Mouse (Mus musculus): ENCODE data around the gene Antxr2. TPM values are rescaled to one million over a fixed set of nuclear protein-coding genes. Genes with fewer than 3 reads are reported as not detected.

Antxr2 gene
- polyA plus RNA-seq, 1 experiment from 2014 or later = 21.7 TPM

DNA sequence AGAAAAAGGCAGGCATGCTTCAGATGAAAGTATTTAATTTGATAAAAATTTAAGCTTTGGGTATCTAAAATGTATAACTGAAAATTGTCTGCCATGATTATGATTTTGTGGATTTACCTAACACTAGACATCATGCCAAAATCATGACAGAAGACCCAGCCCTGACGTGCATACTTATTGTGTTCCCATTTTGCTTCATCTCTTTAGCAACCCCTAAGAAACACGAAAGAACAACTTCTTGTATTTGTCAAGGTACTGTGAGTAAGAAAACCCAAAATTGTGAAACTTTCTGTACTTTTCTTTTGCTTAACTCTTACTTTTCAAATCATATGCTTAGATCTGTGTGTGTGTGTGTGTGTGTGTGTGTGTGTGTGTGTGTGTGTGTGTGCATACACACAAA, 6.3 kb downstream of the Antxr2 start:
- H3K9ac ChIP-seq = no peak overlapping the region
- no peak for ATAC-seq
- no peaks in the 10 kb centered on the region for H3K9me3 ChIP-seq
- peaks cover 5% of the 10 kb centered on the region; the same call in 1 of the 2 replicates for H3K36me3 ChIP-seq
- H3K27me3 ChIP-seq (replicated peaks) = no peaks in the 10 kb centered on the region
- no peak overlapping the region for H3K4me2 ChIP-seq (replicated peaks)
- H3K4me3 ChIP-seq (replicated peaks) = no peak overlapping the region
- 0 out of 2 replicates have a peak, but pooled peaks cover 9% of the 10 kb centered on the region for H3K4me1 ChIP-seq (replicated peaks)
- 95% methylated on average over 2 of the region's 2 CpGs for WGBS
- H3K27ac ChIP-seq = no peak overlapping the region

- H3K4me3 ChIP-seq (replicated peaks) = no peak overlapping the region
- H3K36me3 ChIP-seq = peaks cover 5% of the 10 kb centered on the region; the same call in 1 of the 2 replicates
- no peak overlapping the region for H3K9ac ChIP-seq
- no peaks in the 10 kb centered on the region for H3K9me3 ChIP-seq
- no peak for ATAC-seq
- H3K4me2 ChIP-seq (replicated peaks) = no peak overlapping the region
- no peaks in the 10 kb centered on the region for H3K27me3 ChIP-seq (replicated peaks)
- no peak overlapping the region for H3K27ac ChIP-seq
- 92% methylated on average over 4 of the region's 4 CpGs for WGBS
- H3K4me1 ChIP-seq (replicated peaks) = no peaks in the 10 kb centered on the region
Observed at GRCm38 (mm10) chr5:98021518-98021917, 9.3 kb downstream of the Antxr2 start.

DNA sequence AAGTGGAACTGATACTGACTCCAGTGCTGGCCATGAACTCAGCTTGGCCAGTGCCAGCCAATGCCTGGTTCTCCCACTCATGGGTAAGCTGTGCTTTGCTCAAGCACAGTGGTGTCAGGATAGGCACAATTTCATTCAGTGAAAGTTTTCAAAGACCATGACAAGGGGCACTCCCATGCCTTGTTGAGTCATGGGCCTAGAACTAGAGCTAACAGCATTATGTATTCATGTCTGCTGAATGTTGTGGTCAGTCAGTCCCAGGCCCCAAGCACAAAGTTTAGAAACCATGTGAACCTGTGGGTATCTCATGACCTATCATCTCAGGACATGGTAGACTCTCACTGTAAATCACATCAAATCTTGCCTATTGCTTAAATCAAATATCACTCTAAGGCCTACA, 10.2 kb downstream of the Antxr2 start:
- Histone ChIP-seq H3K4me2 (replicated peaks) (no peak overlapping the region), H3K27me3 (replicated peaks) (no peaks in the 10 kb centered on the region), H3K4me1 (replicated peaks) (0 out of 2 replicates have a peak, but pooled peaks cover 3% of the 10 kb centered on the region), H3K9ac (no peak overlapping the region), H3K9me3 (no peaks in the 10 kb centered on the region), H3K4me3 (replicated peaks) (no peak overlapping the region), H3K36me3 (peaks cover 2% of the 10 kb centered on the region; the same call in 1 of the 2 replicates), H3K27ac (no peak overlapping the region)
- no peak for ATAC-seq

DNA sequence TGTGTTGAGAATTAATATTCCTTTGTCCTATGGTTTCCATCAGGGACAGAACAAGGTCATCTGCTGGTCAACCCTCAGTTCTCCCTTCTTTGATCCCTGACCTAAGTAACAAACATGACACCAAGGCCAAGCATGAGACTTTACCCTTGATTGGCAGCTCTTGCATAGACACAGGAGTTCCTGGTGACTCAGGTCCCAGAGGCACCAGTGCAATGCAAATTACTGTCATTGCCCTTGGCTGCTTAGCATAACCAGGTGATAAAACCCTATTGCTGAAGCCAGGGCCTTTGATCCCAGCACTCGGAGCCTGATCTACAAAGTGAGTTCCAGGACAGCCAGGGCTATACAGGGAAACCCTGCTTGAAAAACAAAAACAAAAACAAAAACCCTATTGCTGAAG, 11.4 kb downstream of the Antxr2 start:
- ATAC-seq = peak; percentile 70
- Histone ChIP-seq H3K27ac (no peak overlapping the region), H3K36me3 (no peaks in the 10 kb centered on the region; the same call in 1 of the 2 replicates), H3K9ac (no peak overlapping the region), H3K27me3 (replicated peaks) (no peaks in the 10 kb centered on the region), H3K9me3 (no peaks in the 10 kb centered on the region), H3K4me2 (replicated peaks) (no peak overlapping the region), H3K4me3 (replicated peaks) (no peak overlapping the region), H3K4me1 (replicated peaks) (0 out of 2 replicates have a peak, but pooled peaks cover 3% of the 10 kb centered on the region)
- 39% methylated on average over 1 of the region's 1 CpGs for WGBS

DNA sequence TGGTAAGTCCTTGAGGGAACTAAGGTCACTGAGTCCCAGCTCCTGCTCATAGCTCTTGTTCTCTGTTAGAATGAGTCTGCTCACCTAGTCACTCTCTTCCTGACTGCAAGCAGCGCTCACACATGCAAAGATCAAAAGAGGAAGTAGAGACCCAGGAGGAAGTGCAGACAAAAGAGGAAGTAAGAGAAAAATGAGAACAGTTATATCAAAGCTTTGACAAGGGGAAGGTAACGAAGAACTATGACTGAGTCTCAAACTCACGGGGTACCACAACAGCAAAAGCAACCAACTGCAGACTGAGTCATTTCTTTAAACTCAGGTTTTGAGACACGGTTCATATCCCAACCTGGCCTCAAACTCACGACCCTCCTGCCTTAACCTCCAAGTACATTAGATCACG, 12.7 kb downstream of the Antxr2 start:
- H3K27ac ChIP-seq = no peak overlapping the region
- no peak overlapping the region for H3K9ac ChIP-seq
- H3K4me3 ChIP-seq (replicated peaks) = no peak overlapping the region
- H3K27me3 ChIP-seq (replicated peaks) = no peaks in the 10 kb centered on the region
- WGBS = 85% methylated on average over 6 of the region's 6 CpGs
- H3K4me1 ChIP-seq (replicated peaks) = 0 out of 2 replicates have a peak, but pooled peaks cover 3% of the 10 kb centered on the region
- no peak overlapping the region for H3K4me2 ChIP-seq (replicated peaks)
- H3K36me3 ChIP-seq = no peaks in the 10 kb centered on the region; the same call in 1 of the 2 replicates
- ATAC-seq = no peak
- H3K9me3 ChIP-seq = no peaks in the 10 kb centered on the region

GRCm38 (mm10) chr5:98016247-98017203, 14.3 kb downstream of the Antxr2 start:
- ATAC-seq = peak; percentile 93
- 75% methylated on average over 20 of the region's 20 CpGs for WGBS
- Histone ChIP-seq H3K27ac (0 out of 2 replicates have a peak overlapping the region, but pooled peaks have one; percentile 7), H3K4me1 (replicated peaks) (0 out of 2 replicates have a peak, but pooled peaks cover 3% of the 10 kb centered on the region), H3K36me3 (no peaks in the 10 kb centered on the region; the same call in 1 of the 2 replicates), H3K9ac (no peak overlapping the region), H3K4me3 (replicated peaks) (no peak overlapping the region), H3K9me3 (no peaks in the 10 kb centered on the region), H3K27me3 (replicated peaks) (no peaks in the 10 kb centered on the region), H3K4me2 (replicated peaks) (no peak overlapping the region)

GRCm38 (mm10) chr5:98005751-98006150, 25.1 kb downstream of the Antxr2 start:
- WGBS = 97% methylated on average over 8 of the region's 8 CpGs
- no peak overlapping the region for H3K9ac ChIP-seq
- peaks cover 3% of the 10 kb centered on the region; the same call in 1 of the 2 replicates for H3K36me3 ChIP-seq
- H3K27me3 ChIP-seq (replicated peaks) = no peaks in the 10 kb centered on the region
- ATAC-seq = no peak
- H3K4me1 ChIP-seq (replicated peaks) = no peaks in the 10 kb centered on the region
- no peak overlapping the region for H3K4me2 ChIP-seq (replicated peaks)
- no peak overlapping the region for H3K27ac ChIP-seq
- H3K9me3 ChIP-seq = no peaks in the 10 kb centered on the region
- no peak overlapping the region for H3K4me3 ChIP-seq (replicated peaks)

DNA sequence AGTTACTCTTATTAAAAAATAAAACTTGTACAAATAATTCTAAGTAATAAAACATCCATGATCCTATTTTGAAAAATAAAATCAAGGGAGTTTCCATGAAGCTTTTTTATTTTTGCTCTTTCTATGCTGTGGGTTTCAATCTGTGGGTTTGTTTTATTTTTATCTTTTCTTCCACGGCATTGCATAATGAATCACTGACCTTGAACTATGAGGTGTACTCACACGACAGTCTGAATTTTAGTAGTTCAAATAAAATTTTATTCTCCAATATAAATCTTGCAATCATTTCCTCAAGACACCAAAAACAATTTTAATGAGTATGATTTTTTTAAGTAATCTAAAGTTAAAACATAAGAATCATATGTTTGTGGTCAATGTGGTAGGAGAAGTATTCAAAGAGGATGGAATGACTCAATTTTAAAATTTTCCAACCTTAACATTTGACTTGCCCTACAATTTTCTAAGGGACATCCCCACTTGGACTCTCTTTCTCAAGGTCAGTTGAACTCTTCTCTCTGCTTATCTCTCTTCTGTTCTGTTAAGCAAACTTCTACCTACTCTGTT, 31.5 kb downstream of the Antxr2 start:
- ATAC-seq = no peak
- Histone ChIP-seq H3K27ac (no peak overlapping the region), H3K27me3 (replicated peaks) (no peaks in the 10 kb centered on the region), H3K4me2 (replicated peaks) (no peak overlapping the region), H3K9me3 (no peaks in the 10 kb centered on the region), H3K4me3 (replicated peaks) (no peak overlapping the region), H3K4me1 (replicated peaks) (no peaks in the 10 kb centered on the region), H3K36me3 (no peaks in the 10 kb centered on the region; the same call in 1 of the 2 replicates), H3K9ac (no peak overlapping the region)
- 58% methylated on average over 2 of the region's 2 CpGs for WGBS

DNA sequence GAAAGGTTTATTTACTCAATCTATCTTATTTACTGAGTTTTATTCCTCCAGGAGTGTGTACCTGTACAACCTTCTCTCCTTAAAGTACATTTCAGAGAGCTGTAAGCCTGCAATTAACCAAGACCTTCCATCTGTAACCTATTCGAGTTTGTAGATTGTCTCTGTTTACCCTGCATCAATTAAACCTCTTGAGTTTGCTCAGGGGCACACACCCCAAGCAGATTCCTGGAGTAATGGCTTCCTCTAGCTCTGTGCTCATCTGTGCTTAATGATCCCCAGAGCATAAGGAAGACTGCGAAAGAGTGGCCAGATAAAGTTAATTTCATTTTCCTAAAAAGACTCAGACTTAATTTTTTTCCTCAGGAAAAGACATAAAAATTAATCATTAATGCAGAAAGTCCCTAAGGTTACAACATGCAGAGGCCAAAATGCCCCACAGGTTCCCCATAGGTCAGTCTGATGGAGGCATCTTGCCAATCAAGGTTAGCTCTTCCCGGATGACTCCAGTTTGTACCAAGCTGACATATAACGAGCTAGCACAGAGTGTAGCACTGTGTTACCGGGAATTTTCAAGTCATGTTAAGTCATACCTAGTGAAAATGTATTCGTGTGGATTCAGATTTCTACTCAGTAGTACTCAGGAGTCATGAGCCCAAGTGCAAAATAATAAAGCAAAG, 34.2 kb downstream of the Antxr2 start:
- Histone ChIP-seq H3K9me3 (no peaks in the 10 kb centered on the region), H3K4me2 (replicated peaks) (no peak overlapping the region), H3K9ac (no peak overlapping the region), H3K4me3 (replicated peaks) (no peak overlapping the region), H3K27me3 (replicated peaks) (no peaks in the 10 kb centered on the region), H3K36me3 (no peaks in the 10 kb centered on the region), H3K4me1 (replicated peaks) (no peaks in the 10 kb centered on the region), H3K27ac (no peak overlapping the region)
- ATAC-seq = peak; percentile 89
- WGBS = 61% methylated on average over 6 of the region's 6 CpGs

DNA sequence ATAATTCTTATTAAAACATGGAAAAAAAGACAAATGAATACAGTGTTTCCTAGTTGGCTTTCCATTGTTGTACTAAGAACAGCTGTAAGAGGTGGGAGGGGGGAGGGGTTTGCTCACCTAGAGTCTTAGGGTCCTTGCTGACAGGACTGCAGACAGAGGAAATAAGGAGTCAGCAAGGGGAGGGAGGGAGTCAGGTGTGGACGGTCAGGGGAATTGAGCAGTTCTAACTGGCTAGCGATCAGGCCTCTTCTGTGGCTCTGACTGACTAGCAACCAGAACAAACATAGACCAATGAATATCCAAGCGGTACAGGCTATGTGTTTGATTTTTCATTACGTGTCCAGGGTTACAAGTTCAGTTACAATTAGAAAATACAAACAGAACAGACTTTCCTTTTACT, 35.0 kb downstream of the Antxr2 start:
- Histone ChIP-seq H3K36me3 (no peaks in the 10 kb centered on the region), H3K4me2 (replicated peaks) (no peak overlapping the region), H3K4me3 (replicated peaks) (no peak overlapping the region), H3K27ac (no peak overlapping the region), H3K9me3 (no peaks in the 10 kb centered on the region), H3K27me3 (replicated peaks) (no peaks in the 10 kb centered on the region), H3K9ac (no peak overlapping the region), H3K4me1 (replicated peaks) (no peaks in the 10 kb centered on the region)
- ATAC-seq = peak; percentile 51
- WGBS = 50% methylated on average over 4 of the region's 4 CpGs

GRCm38 (mm10) chr5:97986656-97987294, 44.1 kb downstream of the Antxr2 start:
- Histone ChIP-seq H3K4me3 (replicated peaks) (no peak overlapping the region), H3K4me2 (replicated peaks) (no peak overlapping the region), H3K9ac (no peak overlapping the region), H3K27ac (no peak overlapping the region), H3K27me3 (replicated peaks) (no peaks in the 10 kb centered on the region), H3K36me3 (no peaks in the 10 kb centered on the region), H3K9me3 (no peaks in the 10 kb centered on the region), H3K4me1 (replicated peaks) (no peaks in the 10 kb centered on the region)
- ATAC-seq = no peak
- 90% methylated on average over 4 of the region's 4 CpGs for WGBS

GRCm38 (mm10) chr5:97983375-97983774, 47.5 kb downstream of the Antxr2 start:
- no peaks in the 10 kb centered on the region for H3K9me3 ChIP-seq
- H3K27me3 ChIP-seq (replicated peaks) = no peaks in the 10 kb centered on the region
- no peak overlapping the region for H3K9ac ChIP-seq
- H3K4me1 ChIP-seq (replicated peaks) = no peaks in the 10 kb centered on the region
- no peak overlapping the region for H3K4me2 ChIP-seq (replicated peaks)
- 94% methylated on average over 9 of the region's 9 CpGs for WGBS
- no peak overlapping the region for H3K27ac ChIP-seq
- H3K4me3 ChIP-seq (replicated peaks) = no peak overlapping the region
- no peak for ATAC-seq
- no peaks in the 10 kb centered on the region for H3K36me3 ChIP-seq
